Mouse (Mus musculus): ENCODE measurements around the gene Tigd3.

- TF ChIP-seq CTCF (IDR thresholded peaks at IDR 0.05; ENCODE audit: low read depth) (no peak), EP300 (IDR thresholded peaks at IDR 0.05; ENCODE audit: low read depth) (no peak)
These were observed 31.4 kb upstream of the Tigd3 start for GRCm38 (mm10) chr19:5925311-5925855.
